Mouse (Mus musculus) right cerebral cortex, postnatal 4 days (tissue): ENCODE measurements around the gene Dnal4.

ENCODE experiments used
- DNase-seq: peaks from one replicate; pipeline ENCODE4 v3.0.0-alpha.2; 2022

Dnal4 gene

DNA sequence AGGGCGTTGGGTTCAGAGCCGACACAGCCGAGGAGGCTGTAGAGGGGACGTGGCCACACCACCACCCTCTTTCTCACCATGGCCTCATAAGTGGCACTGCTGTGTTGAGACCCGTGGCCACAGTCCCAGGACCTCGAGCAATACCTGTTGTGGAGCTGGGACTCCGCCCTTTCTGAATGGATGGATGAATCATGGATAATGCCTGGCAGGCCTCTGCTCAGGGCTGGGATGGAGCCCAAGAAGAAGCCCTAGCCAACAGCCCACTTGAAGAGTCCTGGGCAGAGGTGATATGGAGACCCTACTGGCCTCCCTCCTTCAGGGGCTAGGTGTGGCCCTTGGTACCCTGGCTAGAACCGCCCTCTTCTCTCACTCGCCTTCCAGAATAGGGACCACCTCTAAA lies 14.6 kb downstream of the Dnal4 start:
- DNase-seq = no peak

DNA sequence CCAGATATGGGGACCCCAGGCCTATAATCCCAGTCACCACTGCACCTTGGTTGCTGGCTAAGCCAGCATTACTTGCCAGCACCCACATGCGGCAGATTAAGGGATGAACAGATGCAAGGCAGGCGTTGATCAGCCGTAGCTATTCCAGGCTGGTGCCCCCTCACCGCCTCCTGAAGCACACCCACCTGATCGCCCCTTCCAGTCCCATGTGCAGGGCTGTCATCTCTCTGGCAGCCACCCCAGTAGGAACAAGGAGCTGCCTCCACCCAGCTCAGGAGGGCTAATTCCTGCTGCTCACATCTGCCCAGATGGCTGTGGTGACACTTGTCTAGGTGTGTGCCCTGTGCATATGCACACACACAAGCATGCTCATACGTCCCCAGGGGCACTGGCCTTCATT lies 16.7 kb downstream of the Dnal4 start:
- no peak for DNase-seq

DNA sequence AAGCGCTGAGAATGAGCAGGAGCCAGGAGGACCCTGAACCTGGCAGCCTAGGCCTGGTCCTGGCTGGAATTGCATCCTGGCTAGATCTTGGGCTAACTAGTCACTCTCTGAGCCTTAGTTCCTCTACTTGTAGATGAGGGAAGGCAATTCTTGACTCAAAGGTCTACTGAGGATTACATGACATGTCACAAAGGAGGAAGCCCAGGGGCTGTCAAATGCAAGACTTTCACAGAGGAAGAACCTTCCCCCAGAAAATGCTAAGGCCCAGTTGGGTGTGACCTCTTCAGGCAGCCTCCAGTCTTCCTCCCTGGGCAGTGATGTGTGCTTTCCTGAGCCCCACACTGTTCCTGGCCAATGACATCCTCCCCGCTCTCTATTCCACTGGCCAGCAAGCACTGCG lies 20.5 kb downstream of the Dnal4 start:
- DNase-seq = no peak

DNA sequence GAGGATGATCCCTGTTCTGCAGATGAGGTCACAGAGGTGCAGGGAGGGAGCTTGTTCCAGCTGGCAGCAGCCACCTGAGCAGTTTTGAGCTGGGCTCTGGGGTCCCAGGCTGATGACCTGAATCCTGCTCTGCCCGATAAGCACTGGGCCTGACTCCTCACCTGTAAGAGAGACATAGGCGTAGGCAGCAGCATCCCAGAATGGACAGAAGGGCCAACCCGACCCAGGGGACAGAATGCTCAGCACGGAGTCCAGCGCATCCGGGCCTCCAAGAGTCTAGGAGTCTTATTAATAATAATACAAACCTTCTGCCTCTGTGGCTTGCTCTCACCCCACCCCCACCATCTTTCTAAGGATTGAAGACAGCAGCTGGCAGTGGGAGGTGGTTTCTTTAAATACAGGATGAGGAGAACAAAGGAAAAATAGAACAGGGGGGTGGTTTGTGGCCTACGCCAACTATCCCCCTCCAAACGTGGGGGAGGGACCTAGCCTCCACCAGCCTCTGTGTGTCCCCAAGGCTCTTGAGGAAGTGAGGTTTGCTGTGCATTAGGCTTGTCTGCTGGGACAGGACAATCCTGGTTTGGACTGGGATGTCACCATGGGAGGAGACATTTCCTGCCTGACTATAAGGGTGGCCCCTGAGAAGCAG lies 21.5 kb downstream of the Dnal4 start:
- no peak for DNase-seq

DNA sequence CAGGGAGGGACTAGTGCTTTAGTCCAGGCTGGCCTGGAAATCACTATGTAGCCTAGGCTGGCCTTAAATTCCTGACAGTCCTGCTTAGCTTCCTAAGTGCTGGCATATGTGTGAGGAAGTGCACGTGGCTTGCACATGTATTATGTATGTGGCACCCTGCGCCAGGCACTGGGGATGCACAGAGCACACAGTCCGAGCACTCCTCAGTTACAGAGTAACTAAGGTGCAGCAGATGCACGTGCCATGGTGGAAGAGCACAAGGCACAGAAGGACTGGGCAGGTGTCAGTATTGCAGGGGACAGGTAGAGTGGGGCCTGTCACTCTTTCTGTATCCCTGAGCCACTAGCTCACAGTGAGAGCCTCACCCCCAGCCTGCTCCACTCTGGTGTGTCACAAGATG lies 22.5 kb downstream of the Dnal4 start:
- DNase-seq = no peak

DNA sequence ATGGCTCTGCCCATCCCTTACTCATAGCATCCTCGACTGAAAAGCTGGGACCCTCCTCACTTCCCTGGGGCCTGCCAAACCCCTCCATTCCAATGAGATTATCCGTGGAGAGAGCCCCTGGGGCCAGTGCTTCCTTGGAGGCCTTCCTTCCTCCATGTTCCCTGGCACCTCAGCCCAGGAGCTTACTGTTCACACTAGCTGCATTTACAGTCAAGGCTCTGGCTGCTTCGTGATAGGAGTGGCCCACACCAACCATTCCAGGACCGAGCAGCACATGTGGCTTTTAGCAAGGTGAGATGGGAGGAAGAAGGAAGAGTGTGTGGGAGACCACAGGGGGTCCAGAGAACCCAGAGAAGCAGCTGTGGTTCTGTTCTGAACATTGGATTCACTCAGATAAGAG lies 23.8 kb downstream of the Dnal4 start:
- no peak for DNase-seq

DNA sequence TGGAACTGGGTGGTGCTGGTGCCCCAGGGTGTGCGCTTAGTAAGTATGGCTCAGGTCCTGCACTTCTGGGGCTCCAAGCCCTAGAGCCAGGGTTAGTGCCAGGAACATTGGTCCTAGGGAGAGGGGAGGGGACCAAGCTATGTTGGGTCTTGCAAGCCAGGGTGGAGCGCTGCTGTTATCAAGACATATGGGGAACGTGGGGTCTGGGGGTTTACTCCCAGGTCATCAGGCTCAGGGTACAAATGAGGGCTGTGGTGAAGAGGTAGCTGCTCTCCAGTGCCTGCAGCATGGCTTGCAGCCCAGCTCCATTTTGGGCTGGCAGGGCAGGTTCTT lies 24.3 kb downstream of the Dnal4 start:
- DNase-seq = no peak

DNA sequence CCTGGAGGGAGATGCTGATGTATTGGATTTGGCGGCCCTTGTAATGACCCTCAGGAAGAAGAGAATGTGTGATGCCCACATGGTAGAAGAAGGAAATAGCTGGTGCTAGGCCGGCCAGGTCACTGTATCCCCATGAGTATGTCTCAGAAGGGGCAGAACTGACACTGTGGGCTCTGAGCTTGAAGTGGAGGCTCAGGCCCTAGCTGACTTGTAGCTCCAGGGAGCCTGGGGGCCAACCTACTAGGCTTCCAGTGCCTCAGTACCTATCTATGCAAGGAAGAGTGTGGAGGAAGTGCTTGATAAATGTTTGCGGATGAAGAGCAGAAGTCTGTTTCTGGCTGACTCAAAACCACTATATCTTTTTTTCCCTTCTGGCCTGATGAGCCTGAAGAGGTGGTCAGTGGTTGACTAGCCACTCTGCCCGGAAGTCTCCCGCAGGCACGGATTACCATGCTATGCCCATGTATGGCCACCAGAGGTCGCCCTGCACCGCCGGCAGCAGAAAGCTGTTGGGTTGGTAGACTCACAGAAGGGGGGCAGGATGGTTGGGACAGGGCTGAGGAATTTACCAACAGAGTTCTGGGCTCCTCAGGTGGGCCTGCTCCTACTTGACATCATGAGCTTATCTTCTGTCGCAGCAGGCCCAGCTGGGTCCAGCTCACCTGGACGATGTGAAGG lies 24.8 kb downstream of the Dnal4 start:
- DNase-seq = peak; percentile 73

DNA sequence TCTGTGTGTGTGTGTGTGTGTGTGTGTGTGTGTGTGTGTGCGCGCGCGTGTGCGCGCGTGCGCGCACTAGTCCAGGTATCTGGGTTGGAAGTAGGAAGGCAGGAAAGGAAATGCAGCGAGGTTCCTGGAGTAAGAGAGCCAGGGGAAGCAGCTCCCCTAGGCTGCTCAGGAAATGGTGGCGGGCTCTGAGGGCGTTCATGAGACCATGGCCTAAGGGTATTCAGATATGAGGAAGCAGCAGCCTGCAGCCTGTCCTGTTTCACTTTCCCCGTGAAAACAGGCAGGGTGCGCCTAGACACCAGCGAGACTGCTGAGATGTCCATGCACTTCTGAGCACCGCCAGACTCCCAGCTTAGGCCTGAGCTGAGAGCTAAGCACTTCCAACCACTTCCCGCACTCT lies 25.9 kb downstream of the Dnal4 start:
- DNase-seq = no peak

DNA sequence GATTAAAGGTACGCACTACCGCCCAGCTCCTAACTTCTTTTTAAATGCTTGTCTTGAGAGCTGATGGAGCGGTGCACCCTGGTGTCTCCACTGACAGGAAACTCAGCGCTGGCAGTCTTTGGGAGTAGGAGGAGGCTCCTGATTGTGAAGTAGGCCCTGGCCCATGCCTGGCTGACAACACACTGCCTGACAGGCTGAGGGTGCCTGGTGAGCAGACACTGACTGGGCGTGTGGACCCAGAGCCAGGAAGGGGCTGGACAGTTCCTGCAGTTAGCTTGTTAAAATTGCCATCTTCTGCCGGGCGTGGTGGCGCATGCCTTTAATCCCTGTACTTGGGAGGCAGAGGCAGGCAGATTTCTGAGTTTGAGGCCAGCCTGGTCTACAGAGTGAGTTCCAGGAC lies 27.4 kb downstream of the Dnal4 start:
- no peak for DNase-seq

DNA sequence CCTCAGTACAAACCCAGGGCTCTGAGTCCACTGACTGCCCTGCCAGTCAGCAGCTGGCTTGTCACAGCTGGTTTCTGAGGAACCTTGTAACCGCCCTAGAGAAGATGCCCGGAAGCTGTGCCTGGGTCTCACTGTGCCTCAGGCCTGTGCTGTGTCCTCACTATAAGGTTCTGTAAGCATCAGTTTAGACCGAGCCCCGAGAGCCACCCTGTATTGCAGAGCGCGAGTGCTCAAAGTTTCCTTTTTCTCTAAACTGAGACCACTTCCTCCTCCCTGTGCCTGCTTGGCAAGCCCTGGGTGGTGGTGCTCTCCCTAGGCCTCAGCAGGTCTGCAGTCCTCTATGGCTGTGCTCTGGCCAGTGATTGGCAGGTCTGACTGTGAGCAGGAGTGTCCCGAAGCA lies 28.5 kb downstream of the Dnal4 start:
- no peak for DNase-seq

DNA sequence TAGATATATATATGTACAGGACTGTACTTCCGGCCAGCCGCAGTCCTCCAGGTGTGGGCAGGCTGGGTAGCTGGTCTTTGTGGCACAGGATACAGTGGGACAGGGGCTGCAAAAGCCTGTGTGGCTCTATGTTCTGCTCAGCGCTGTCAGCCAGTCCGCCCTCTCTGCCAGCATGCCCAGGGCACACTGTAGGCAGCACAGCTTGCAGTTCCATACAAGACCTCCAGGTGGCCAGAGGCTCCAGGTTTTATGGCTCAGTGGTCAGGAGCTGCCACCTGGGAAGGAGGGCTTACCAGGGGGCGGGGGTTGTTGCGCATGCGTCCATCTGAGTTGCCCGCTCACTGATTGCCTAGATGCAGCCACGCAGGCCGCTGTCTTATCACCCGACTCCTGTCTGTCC lies 29.7 kb downstream of the Dnal4 start:
- no peak for DNase-seq

DNA sequence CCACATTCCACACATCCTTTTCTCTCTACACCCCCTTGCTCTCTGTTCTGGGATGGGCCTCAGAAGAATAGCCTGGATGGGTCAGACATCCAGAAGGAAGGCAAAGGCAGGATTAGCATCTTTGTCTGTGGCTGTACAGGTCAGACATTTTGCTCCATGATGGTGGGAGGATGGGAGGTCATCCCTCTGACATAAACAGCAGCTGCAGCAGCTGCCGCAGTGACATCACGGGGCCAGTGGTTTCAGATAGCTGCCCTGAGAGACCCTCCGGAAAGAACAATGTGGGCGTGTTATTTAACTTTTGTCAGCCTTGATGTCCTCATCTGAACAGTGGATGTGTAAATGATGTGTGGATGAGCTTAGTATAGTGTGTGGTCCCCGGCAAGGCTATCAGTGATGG lies 31.8 kb downstream of the Dnal4 start:
- DNase-seq = no peak

DNA sequence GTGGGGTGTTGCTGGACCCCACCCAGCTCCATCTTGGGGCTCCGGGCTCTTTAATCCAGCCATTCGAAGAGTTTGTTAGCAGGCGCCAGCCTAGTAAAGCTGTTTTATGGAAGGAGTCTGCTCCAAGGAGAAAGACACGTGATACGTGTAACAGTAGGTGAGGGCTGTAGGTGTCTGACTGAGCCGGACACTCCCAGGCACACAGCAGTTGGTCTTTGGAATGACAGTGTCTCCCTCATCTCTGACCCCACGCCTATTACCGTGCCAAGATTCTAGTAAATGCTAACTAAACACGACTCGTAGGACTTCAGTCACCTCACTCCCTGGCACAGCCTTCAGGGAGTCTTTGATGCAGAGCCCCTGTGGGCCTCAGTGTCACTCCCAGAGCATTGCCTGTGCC lies 32.3 kb downstream of the Dnal4 start:
- no peak for DNase-seq

DNA sequence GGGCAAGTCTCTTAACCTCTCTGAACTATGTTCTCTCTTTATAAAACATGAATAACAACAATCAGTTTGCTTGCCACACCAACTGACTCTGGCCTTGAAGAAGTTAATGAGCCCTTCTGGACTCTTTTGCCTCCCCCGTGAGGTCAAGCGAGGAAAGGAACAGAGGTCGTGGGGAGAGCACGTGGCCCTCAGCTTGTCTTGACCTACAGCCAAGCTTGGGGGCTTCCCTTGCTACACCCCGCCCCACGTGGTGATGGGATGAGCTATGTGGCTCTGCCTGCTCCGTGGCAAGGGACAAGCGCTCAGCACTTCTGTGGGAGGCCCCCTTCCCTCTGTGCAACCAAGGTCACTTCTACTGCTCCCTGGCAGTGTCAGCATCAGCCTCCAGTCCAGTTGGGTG lies 32.9 kb downstream of the Dnal4 start:
- no peak for DNase-seq

DNA sequence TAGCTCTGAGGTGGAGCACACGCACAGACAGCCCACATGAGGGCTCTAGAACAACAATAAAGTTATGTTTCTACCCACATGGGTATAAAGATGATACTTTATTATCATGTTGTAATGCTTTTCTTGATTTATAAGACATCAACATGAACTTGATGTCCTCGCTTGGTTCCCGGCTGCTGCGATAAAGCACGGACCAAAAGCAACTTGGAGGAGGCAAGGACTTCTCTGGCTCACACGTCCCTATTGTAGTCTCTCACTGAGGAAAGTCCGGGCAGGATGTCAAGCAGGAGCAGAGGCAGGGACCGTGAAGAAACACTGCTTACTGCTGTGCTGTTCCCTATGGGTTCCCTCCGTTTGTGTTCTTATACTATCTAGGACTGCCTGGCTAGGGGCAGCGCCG lies 33.6 kb downstream of the Dnal4 start:
- DNase-seq = no peak

DNA sequence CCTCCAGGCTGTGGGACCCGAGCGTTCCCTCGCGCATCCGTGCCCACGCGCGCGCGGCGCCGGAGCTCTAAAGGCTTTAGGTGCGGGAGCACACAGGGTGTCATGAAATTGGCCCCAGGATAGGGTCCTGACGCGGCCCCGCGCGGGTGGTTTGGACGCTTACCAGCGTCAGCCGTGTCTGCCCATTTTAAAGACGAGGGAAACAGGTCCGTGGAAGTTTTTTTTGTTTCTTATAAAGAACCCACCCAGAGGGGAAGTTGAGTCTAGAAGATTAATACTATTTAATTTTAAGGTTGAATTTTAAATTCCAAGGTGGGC lies 35.0 kb downstream of the Dnal4 start:
- DNase-seq = no peak

DNA sequence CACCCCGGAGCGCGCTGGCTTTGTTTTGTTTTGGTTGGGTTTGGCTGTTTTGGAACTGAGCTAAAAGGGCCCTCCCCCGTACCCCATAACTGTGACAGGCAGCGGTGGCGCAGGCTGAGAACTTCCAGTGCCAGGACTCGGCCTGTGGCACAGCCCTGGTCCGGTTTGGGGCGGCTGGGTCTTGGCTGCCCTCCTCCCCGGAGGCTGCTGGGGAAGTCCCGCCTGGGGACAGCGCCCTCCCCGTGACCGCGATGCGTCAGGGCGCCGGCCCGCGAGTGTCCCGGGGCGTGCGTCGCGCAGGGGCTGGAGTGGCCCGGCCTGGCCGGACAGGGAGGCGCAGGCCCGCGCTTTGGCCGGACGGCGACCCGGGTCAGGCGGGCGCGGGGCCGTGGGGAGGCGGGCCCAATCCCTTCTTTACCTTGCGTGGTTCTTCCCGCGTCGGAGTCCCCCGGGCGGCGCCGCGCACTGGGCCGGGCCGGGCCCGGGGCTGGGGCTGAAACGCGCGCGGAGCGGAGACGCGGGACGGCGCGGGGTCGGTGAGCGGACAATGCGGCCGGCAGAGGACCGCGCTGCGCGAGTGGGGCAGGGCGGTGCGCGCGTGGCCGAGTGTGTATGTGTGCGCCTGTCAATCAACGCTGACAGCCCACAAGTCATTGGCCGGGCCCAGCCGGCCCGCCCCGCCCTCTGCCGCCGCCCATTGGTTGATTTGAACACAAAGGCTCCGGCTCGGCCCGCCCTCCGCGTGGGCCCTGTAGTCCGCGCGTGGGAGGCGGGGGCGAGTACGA lies 35.5 kb downstream of the Dnal4 start, which contains the start of gene Sun2:
Gene Sun2 (minus strand): TSS at position 616 of the 785 bp plus-strand sequence.
- peak; percentile 94 for DNase-seq

DNA sequence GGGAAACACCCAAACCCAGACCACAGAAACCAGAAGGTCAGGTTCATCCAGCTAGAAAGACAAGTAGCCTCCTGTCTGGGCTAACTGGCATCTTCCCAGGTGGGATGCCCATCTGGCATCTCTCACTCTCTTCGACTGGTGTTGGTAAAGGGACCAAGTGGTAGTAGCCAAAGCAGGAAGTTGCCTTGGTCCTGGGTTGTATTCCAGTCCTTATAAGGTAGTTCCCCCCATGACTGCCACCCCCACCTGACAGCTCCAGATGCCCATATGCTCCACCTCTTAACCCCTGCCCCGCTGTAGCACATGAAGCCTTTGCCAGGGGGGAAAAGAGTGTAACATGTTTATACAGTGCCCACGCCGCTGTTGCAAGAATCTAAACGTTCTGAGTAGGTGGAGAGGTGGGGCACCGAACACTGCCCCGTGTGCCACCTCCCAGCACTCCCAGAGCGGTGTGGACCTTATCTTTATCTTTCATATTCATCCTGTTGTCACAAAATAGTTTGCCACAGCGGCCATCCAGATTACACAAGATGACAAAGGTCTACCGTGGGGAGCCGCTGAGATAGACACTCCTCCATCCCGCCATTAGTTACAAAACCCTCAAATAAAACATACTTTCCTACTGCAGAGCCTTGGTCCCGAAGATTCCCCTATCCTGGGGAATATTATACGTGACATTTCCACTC lies 36.3 kb downstream of the Dnal4 start:
- no peak for DNase-seq

DNA sequence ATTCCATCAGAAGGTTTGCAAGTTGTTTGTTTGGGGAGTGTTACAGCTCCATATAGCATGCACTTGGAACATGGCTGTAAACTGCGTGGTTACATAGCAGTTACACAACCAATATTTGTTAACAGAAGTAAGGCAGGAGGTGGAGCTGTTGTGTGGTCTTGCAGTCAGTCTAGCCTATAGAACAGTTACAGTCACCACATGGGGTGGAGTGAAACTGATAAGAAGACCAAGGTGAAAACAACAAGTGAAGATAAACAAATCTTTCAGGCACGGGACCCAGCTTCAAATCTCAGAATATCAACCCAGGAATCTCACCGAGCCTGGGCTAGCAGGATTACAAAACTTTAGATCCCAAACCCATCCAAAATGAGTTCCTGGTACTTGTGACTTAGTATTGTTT lies 36.9 kb downstream of the Dnal4 start:
- no peak for DNase-seq

DNA sequence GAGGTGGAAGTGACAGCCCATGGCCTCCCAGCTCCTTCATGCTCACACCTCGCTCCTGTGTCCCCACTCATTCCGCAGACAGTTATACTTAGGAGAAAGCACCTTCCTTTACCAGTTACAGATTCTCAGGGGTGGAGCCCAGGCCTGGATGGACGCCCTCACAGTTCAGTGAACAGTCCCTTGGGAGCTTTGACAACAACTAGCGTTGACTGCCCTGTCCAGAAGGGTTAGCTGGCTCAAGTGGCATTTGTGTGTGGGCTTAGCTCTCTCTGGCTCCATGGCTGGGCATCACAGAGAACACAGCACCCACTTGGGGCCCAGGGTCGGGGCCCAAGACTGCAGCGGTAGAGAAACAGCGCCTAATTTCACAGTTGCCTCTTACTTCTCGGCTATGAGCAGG lies 43.3 kb downstream of the Dnal4 start:
- DNase-seq = no peak

DNA sequence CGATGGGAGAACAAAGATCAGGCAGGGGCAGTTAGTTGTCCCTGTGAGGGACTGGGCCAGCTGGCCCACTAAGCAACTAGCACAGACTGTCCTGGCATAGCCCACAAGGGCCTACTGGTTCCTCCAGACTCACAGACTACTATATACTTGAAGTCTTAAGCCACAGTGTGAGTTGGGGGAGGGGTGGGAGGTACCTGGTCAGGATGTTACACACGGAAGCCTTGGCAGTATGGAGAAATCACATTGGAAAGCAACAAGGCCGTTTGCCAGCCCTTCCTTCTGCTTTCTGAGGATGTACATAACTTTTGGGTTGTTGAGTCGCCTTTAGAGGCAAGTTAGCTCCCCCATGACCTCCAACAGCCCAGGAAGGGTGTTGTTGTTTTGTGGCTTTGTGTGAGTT lies 44.0 kb downstream of the Dnal4 start:
- DNase-seq = no peak

DNA sequence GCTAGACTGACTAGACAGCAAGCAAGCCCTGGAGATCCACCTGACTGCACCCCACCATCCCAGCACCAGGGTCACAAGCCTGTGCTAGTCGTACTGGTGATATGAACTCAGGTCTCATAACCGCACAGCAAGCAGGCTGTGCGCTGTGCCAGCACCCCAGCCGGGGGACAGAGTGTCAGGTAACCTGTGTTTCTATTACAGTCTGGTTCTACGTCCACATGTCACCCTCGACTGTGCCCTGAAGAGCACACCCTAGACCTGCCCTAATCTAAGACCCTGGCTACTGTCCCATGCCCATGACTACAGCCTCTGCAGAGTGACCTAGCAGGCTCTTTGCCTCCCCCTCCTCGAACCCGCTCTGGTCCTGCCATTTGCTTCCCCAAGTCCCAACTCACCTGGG lies 44.5 kb downstream of the Dnal4 start:
- no peak for DNase-seq

DNA sequence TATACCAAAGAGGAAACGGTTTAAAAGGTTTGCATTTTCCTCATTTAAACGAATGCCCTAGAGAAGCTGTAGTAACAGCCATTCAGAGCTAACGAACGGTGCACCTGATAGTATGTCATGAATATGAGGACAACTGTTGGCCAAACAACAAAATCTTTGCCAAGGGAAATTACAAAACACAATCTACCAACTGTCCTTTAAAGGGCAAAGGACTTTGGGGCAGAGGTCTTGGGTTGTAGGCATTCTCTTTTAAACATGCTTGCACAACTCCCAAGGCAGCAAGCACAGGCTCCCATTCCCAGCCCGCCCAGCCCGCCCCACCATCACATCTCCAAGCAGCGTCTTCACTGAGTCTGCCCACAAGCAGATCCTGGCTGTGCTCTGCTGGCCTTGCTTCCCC lies 46.1 kb downstream of the Dnal4 start:
- DNase-seq = no peak
